Mouse (Mus musculus) liver, embryonic 15.5 days (tissue): ENCODE data around the gene Plscr4. TPM values are rescaled to one million over a fixed set of nuclear protein-coding genes. Genes with fewer than 3 reads are reported as not detected.

ENCODE experiments used
- ATAC-seq: fragments of 200-750 bp; cut with Nextera tagmentation; 2 replicates; pipeline ENCODE4 v1.8.0; 2017; ENCODE audit warnings: moderate number of reproducible peaks, mild to moderate bottlenecking, moderate library complexity; ENCODE audit not compliant: insufficient read depth
- H3K27ac ChIP-seq: fragments of 300-500 bp; sonication (generic); replicated peaks from 2 replicates; pipeline ENCODE4 v1.5.1; 2015; ENCODE audit warnings: mild to moderate bottlenecking, inconsistent platforms
- H3K27me3 ChIP-seq: fragments of 300-500 bp; sonication (generic); 2 replicates; pipeline ENCODE4 v1.6.1; 2015; ENCODE audit warnings: mild to moderate bottlenecking, inconsistent platforms
- H3K36me3 ChIP-seq: fragments of 300-500 bp; sonication (generic); replicated peaks from 2 replicates; pipeline ENCODE4 v1.6.1; 2015; ENCODE audit warnings: moderate library complexity, mild to moderate bottlenecking, inconsistent platforms
- H3K4me1 ChIP-seq: fragments of 300-500 bp; sonication (generic); replicated peaks from 2 replicates; pipeline ENCODE4 v1.6.1; 2015; ENCODE audit warnings: inconsistent platforms
- H3K4me2 ChIP-seq: fragments of 300-500 bp; sonication (generic); 2 replicates; pipeline ENCODE4 v1.6.1; 2015; ENCODE audit warnings: moderate library complexity, mild to moderate bottlenecking, inconsistent platforms
- H3K4me3 ChIP-seq: fragments of 300-500 bp; sonication (generic); replicated peaks from 2 replicates; pipeline ENCODE4 v1.5.1; 2015; ENCODE audit warnings: mild to moderate bottlenecking, inconsistent platforms
- H3K9ac ChIP-seq: fragments of 300-500 bp; sonication (generic); 2 replicates; pipeline ENCODE4 v1.6.1; 2015; ENCODE audit warnings: moderate library complexity, mild to moderate bottlenecking, inconsistent platforms
- H3K9me3 ChIP-seq: fragments of 300-500 bp; sonication (generic); replicated peaks from 2 replicates; pipeline ENCODE4 v1.6.1; 2016; ENCODE audit warnings: inconsistent platforms
- WGBS: fragments of 180-500 bp; shearing (Covaris S2); methylation state at CpG from one replicate; pipeline ENCODE4 v1.1.7; 2015; ENCODE audit warnings: mixed read lengths; ENCODE audit not compliant: insufficient replicate concordance; 5-methylcytosine and 5-hydroxymethylcytosine counted together
- polyA plus RNA-seq: library from polyadenylated mRNA; unstranded; fragments of >200 nt; fragmentation: Nextera tagmentation; extraction: Ambion mirVana; gene quantifications from 2 replicates; pipeline ENCODE4 v1.2.1, GENCODE M21; 2015

Plscr4 gene
- polyA plus RNA-seq: 0.82 and 0.89 TPM in 2 replicates

- Histone ChIP-seq H3K4me2 (peak within 1 kb of the TSS; percentile 76), H3K27ac (no peak within 1 kb of the TSS), H3K9me3 (no peaks in the 10 kb centered on the region), H3K4me3 (peak within 1 kb of the TSS; percentile 65), H3K4me1 (peaks cover 7% of the 10 kb centered on the region; the same call in 1 of the 2 replicates), H3K27me3 (no peaks in the 10 kb centered on the region), H3K36me3 (no peaks in the 10 kb centered on the region), H3K9ac (peak within 1 kb of the TSS; percentile 44)
- WGBS: 8% methylated on average over 43 of the region's 43 CpGs
- ATAC-seq: peak; percentile 61
Measured at GRCm38 (mm10) chr9:92457261-92458058, at the start of gene Plscr4. Gene Plscr4 (plus strand): TSS chr9:92457373.

DNA sequence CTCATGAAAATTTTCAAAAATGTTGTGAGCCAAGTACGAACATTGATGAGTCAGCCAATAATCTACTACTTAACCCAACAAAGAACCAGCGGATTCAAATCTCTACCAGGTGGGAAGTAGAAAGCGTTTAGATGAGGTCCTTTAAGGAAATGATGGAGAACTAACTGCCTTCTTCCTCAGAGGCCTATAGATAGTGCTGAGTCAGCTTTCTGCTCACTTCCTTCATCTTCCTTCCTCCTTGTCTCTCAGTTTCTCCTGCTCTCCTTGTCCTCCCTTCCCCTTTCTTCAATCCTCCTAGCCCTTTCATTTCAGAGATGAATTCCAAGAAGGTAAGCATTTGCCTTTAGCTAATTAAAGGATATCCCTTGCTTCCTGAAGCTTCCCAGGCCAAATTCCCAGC, 46.9 kb upstream of the Plscr4 start:
- Histone ChIP-seq H3K9ac (no peak overlapping the region), H3K4me1 (no peaks in the 10 kb centered on the region), H3K9me3 (no peaks in the 10 kb centered on the region), H3K4me2 (no peak overlapping the region), H3K27ac (no peak overlapping the region), H3K4me3 (no peak overlapping the region), H3K36me3 (no peaks in the 10 kb centered on the region), H3K27me3 (no peaks in the 10 kb centered on the region)
- no peak for ATAC-seq
- 50% methylated on average over 3 of the region's 3 CpGs for WGBS

- no peak for ATAC-seq
- WGBS: 64% methylated on average over 2 of the region's 2 CpGs
Measured at GRCm38 (mm10) chr9:92412045-92412444, 45.1 kb upstream of the Plscr4 start.

GRCm38 (mm10) chr9:92413684-92414083, 43.5 kb upstream of the Plscr4 start:
- ATAC-seq: no peak
- H3K4me1 ChIP-seq: no peaks in the 10 kb centered on the region
- H3K4me2 ChIP-seq: no peak overlapping the region
- H3K4me3 ChIP-seq: no peak overlapping the region
- no peaks in the 10 kb centered on the region for H3K27me3 ChIP-seq
- 50% methylated on average over 3 of the region's 3 CpGs for WGBS
- no peaks in the 10 kb centered on the region for H3K9me3 ChIP-seq
- H3K36me3 ChIP-seq: no peaks in the 10 kb centered on the region
- no peak overlapping the region for H3K9ac ChIP-seq
- no peak overlapping the region for H3K27ac ChIP-seq

More at GRCm38 (mm10) chr9:92412045-92412444, 45.1 kb upstream of the Plscr4 start:
- H3K36me3 ChIP-seq: no peaks in the 10 kb centered on the region
- H3K27ac ChIP-seq: no peak overlapping the region
- no peaks in the 10 kb centered on the region for H3K4me1 ChIP-seq
- no peak overlapping the region for H3K9ac ChIP-seq
- H3K9me3 ChIP-seq: no peaks in the 10 kb centered on the region
- no peak overlapping the region for H3K4me2 ChIP-seq
- no peaks in the 10 kb centered on the region for H3K27me3 ChIP-seq
- H3K4me3 ChIP-seq: no peak overlapping the region

GRCm38 (mm10) chr9:92437781-92438180, 19.4 kb upstream of the Plscr4 start:
- Histone ChIP-seq H3K4me1 (no peaks in the 10 kb centered on the region), H3K27ac (no peak overlapping the region), H3K9me3 (no peaks in the 10 kb centered on the region), H3K4me3 (no peak overlapping the region), H3K36me3 (no peaks in the 10 kb centered on the region), H3K4me2 (no peak overlapping the region), H3K9ac (no peak overlapping the region), H3K27me3 (no peaks in the 10 kb centered on the region)
- no peak for ATAC-seq

GRCm38 (mm10) chr9:92441468-92441867, 15.7 kb upstream of the Plscr4 start:
- 46% methylated on average over 4 of the region's 4 CpGs for WGBS
- Histone ChIP-seq H3K27me3 (no peaks in the 10 kb centered on the region), H3K9ac (no peak overlapping the region), H3K9me3 (no peaks in the 10 kb centered on the region), H3K4me2 (no peak overlapping the region), H3K36me3 (no peaks in the 10 kb centered on the region), H3K4me1 (no peaks in the 10 kb centered on the region), H3K4me3 (no peak overlapping the region), H3K27ac (no peak overlapping the region)
- ATAC-seq: no peak

DNA sequence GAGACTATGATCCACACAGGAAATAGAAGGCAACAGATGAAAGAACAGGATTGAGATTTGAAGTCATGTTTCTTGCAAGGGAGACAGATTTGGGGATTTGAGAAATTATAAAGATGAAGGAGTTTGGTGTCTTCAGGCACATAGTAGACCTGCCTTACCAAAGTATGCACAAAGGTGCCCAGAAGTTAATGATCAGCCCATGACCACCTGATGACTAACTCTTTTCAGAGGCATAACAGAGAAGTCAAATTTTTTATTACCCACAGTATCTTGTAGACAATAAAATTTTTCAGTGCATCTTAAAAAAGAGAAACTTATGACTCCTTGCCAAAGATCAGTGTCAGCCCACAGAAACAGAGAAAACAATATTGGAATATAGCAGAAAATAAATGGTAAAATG, 12.6 kb upstream of the Plscr4 start:
- Histone ChIP-seq H3K4me3 (no peak overlapping the region), H3K9me3 (no peaks in the 10 kb centered on the region), H3K27ac (no peak overlapping the region), H3K36me3 (no peaks in the 10 kb centered on the region), H3K4me2 (no peak overlapping the region), H3K9ac (no peak overlapping the region), H3K27me3 (no peaks in the 10 kb centered on the region), H3K4me1 (no peaks in the 10 kb centered on the region)
- ATAC-seq: no peak

- Histone ChIP-seq H3K27me3 (no peaks in the 10 kb centered on the region), H3K9me3 (no peaks in the 10 kb centered on the region), H3K4me1 (peaks cover 7% of the 10 kb centered on the region; the same call in 1 of the 2 replicates), H3K4me2 (no peak overlapping the region), H3K4me3 (no peak overlapping the region), H3K27ac (no peak overlapping the region), H3K36me3 (no peaks in the 10 kb centered on the region), H3K9ac (no peak overlapping the region)
- WGBS: 65% methylated on average over 3 of the region's 3 CpGs
- no peak for ATAC-seq
Measured at GRCm38 (mm10) chr9:92456605-92457004, 568 bp upstream of the Plscr4 start.

GRCm38 (mm10) chr9:92458059-92458402, 858 bp downstream of the Plscr4 start:
- Histone ChIP-seq H3K4me2 (peak overlapping the region; percentile 76), H3K4me1 (peaks cover 7% of the 10 kb centered on the region; the same call in 1 of the 2 replicates), H3K4me3 (peak overlapping the region; percentile 65), H3K27me3 (no peaks in the 10 kb centered on the region), H3K9me3 (no peaks in the 10 kb centered on the region), H3K36me3 (no peaks in the 10 kb centered on the region), H3K9ac (peak overlapping the region; percentile 44), H3K27ac (no peak overlapping the region)
- WGBS: 4% methylated on average over 5 of the region's 5 CpGs
- ATAC-seq: peak; percentile 28; the same call in 1 of the 2 replicates

GRCm38 (mm10) chr9:92458418-92458817, 1.2 kb downstream of the Plscr4 start:
- H3K9me3 ChIP-seq: no peaks in the 10 kb centered on the region
- H3K27ac ChIP-seq: no peak overlapping the region
- H3K4me1 ChIP-seq: peaks cover 7% of the 10 kb centered on the region; the same call in 1 of the 2 replicates
- no peaks in the 10 kb centered on the region for H3K27me3 ChIP-seq
- no peak overlapping the region for H3K4me3 ChIP-seq
- 70% methylated on average over 2 of the region's 2 CpGs for WGBS
- no peak overlapping the region for H3K9ac ChIP-seq
- no peaks in the 10 kb centered on the region for H3K36me3 ChIP-seq
- no peak for ATAC-seq
- H3K4me2 ChIP-seq: peak overlapping the region; percentile 76; the same call in 1 of the 2 replicates

- no peaks in the 10 kb centered on the region for H3K4me1 ChIP-seq
- no peak overlapping the region for H3K9ac ChIP-seq
- H3K27me3 ChIP-seq: no peaks in the 10 kb centered on the region
- H3K9me3 ChIP-seq: no peaks in the 10 kb centered on the region
- no peak overlapping the region for H3K4me2 ChIP-seq
- 56% methylated on average over 4 of the region's 4 CpGs for WGBS
- H3K36me3 ChIP-seq: no peaks in the 10 kb centered on the region
- ATAC-seq: no peak
- H3K4me3 ChIP-seq: no peak overlapping the region
- H3K27ac ChIP-seq: no peak overlapping the region
Measured at GRCm38 (mm10) chr9:92467724-92468123, 10.6 kb downstream of the Plscr4 start.
